Mouse (Mus musculus) heart, postnatal 0 days (tissue): ENCODE measurements around the gene Nos3. TPM values are rescaled to one million over a fixed set of nuclear protein-coding genes. Genes with fewer than 3 reads are reported as not detected.

Source experiments
- ATAC-seq: fragments of 200-750 bp; cut with Nextera tagmentation; 2 replicates; pipeline ENCODE4 v1.8.0; 2017; ENCODE audit warnings: low read depth, moderate number of reproducible peaks, moderate library complexity; ENCODE audit not compliant: insufficient read depth
- DNase-seq: peaks from one replicate; pipeline ENCODE4 v3.0.0-alpha.2; 2016; ENCODE audit warnings: low spot score
- H3K27ac ChIP-seq: fragments of 300-500 bp; sonication (generic); 2 replicates; pipeline ENCODE4 v1.5.1; 2014; ENCODE audit warnings: low read depth, mild to moderate bottlenecking
- H3K27me3 ChIP-seq: fragments of 300-500 bp; sonication (generic); 2 replicates; pipeline ENCODE4 v1.6.1; 2014; ENCODE audit warnings: low read length, mixed read lengths; ENCODE audit not compliant: control insufficient read depth, insufficient read depth
- H3K36me3 ChIP-seq: fragments of 300-500 bp; sonication (generic); replicated peaks from 2 replicates; pipeline ENCODE4 v1.6.1; 2014; ENCODE audit warnings: low read length, mixed read lengths; ENCODE audit not compliant: control insufficient read depth, insufficient read depth
- H3K4me1 ChIP-seq: fragments of 300-500 bp; sonication (generic); 2 replicates; pipeline ENCODE4 v1.6.1; 2014; ENCODE audit warnings: antibody characterized with exemption; ENCODE audit not compliant: control insufficient read depth, insufficient read depth
- H3K4me2 ChIP-seq: fragments of 300-500 bp; sonication (generic); 2 replicates; pipeline ENCODE4 v1.6.1; 2014; ENCODE audit warnings: low read depth, mild to moderate bottlenecking, low read length, moderate library complexity
- H3K4me3 ChIP-seq: fragments of 300-500 bp; sonication (generic); 2 replicates; pipeline ENCODE4 v1.5.1; 2014; ENCODE audit warnings: low read depth, low read length
- H3K9ac ChIP-seq: fragments of 300-500 bp; sonication (generic); replicated peaks from 2 replicates; pipeline ENCODE4 v1.6.1; 2014; ENCODE audit warnings: low read depth, low read length, mixed read lengths
- H3K9me3 ChIP-seq: fragments of 300-500 bp; sonication (generic); replicated peaks from 2 replicates; pipeline ENCODE4 v1.6.1; 2016; ENCODE audit warnings: low read length; ENCODE audit not compliant: control insufficient read depth
- CTCF ChIP-seq: IDR thresholded peaks from 2 replicates; pipeline ENCODE4 v1.5.1; 2016; ENCODE audit warnings: antibody characterized with exemption, control low read depth, low read depth
- EP300 ChIP-seq: IDR thresholded peaks from 2 replicates; pipeline ENCODE4 v1.6.1; 2016; ENCODE audit warnings: antibody characterized with exemption, low read depth
- WGBS: fragments of 180-500 bp; shearing (Covaris S2); extraction: QIAGEN DNeasy Blood & Tissue Kit; methylation state at CpG from one replicate; pipeline ENCODE4 v1.1.7; 2014; 5-methylcytosine and 5-hydroxymethylcytosine counted together
- polyA plus RNA-seq: library from polyadenylated mRNA; unstranded; fragments of >200 nt; fragmentation: Nextera tagmentation; extraction: Ambion mirVana; gene quantifications from 2 replicates; pipeline ENCODE4 v1.2.1, GENCODE M21; 2015
- total RNA-seq: library from RNA; depleted of rRNA; stranded (reverse); fragments of >200 nt; gene quantifications from 2 replicates; pipeline ENCODE4 v1.2.3, GENCODE M21; 2014; ENCODE audit warnings: low replicate concordance

Gene Nos3
- total and polyA plus RNA-seq, 2 experiments from 2014 or later, result 25.6 to 50.9 TPM

GRCm38 (mm10) chr5:24408651-24409050 is 44.0 kb downstream of the Nos3 start:
- Histone ChIP-seq H3K4me2 (no peak overlapping the region), H3K36me3 (peaks cover 31% of the 10 kb centered on the region), H3K4me3 (no peak overlapping the region), H3K9me3 (no peaks in the 10 kb centered on the region), H3K9ac (no peak overlapping the region), H3K27me3 (no peaks in the 10 kb centered on the region), H3K27ac (no peak overlapping the region), H3K4me1 (no peaks in the 10 kb centered on the region)
- no peak for TF ChIP-seq CTCF
- TF ChIP-seq EP300, result no peak
- DNase-seq (peak; percentile 27), ATAC-seq (peak; percentile 40; the same call in 1 of the 2 replicates)
- WGBS, result 78% methylated on average over 13 of the region's 13 CpGs

DNA sequence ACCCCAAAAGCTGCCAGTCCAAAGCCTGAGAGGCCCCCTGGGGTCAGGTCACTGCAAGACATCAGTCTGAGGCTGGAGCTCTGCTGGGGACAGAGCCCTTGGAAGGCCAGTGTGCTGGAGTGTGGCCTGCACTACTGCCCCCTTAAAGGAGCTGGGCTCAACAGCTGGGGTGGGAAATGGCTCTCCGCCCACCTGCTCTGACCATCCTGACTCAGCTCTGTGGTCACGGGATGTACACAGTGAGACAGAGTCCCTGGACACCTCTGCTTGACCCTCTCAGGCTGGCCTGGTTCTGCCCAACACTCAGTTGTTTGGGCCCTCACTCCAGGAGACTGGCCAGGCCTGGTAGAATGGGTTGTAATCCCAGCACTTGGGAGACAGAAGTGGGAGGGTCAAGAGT is 44.9 kb downstream of the Nos3 start:
- TF ChIP-seq CTCF (no peak), EP300 (no peak)
- Histone ChIP-seq H3K27me3 (no peaks in the 10 kb centered on the region), H3K4me2 (no peak overlapping the region), H3K27ac (no peak overlapping the region), H3K4me3 (no peak overlapping the region), H3K9ac (no peak overlapping the region), H3K4me1 (no peaks in the 10 kb centered on the region), H3K36me3 (peaks cover 23% of the 10 kb centered on the region), H3K9me3 (no peaks in the 10 kb centered on the region)
- 78% methylated on average over 2 of the region's 2 CpGs for WGBS
- ATAC-seq (0 out of 2 replicates have a peak, but pooled peaks have one; percentile 11), DNase-seq (no peak)

DNA sequence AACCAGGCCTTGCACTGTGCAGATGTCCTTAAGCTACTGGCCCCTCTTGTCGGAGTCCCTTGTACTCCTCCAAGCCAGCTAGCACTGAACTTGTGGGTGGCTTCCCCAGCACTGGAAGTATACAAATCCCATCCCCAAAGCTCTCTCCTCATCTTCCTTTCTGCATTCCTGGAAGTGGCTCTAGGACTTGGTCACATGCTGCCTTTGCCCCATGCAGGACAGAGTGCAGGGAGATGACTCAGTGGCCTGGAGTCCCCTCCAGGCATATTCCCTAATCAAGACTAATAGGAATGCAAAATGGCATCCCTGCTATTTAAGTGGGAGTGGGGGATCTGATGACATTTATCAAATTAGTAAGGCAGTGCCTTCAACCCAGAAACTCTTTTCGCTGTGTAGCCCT is 47.5 kb downstream of the Nos3 start:
- H3K4me3 ChIP-seq, result no peak overlapping the region
- 70% methylated on average over 2 of the region's 2 CpGs for WGBS
- H3K9me3 ChIP-seq, result no peaks in the 10 kb centered on the region
- 0 out of 2 replicates have a peak, but pooled peaks cover 5% of the 10 kb centered on the region for H3K36me3 ChIP-seq
- no peak for ATAC-seq
- no peak for DNase-seq
- H3K9ac ChIP-seq, result no peak overlapping the region
- H3K4me1 ChIP-seq, result 0 out of 2 replicates have a peak, but pooled peaks cover 3% of the 10 kb centered on the region
- no peak overlapping the region for H3K27ac ChIP-seq
- TF ChIP-seq EP300, result no peak
- TF ChIP-seq CTCF, result no peak
- no peaks in the 10 kb centered on the region for H3K27me3 ChIP-seq
- no peak overlapping the region for H3K4me2 ChIP-seq

DNA sequence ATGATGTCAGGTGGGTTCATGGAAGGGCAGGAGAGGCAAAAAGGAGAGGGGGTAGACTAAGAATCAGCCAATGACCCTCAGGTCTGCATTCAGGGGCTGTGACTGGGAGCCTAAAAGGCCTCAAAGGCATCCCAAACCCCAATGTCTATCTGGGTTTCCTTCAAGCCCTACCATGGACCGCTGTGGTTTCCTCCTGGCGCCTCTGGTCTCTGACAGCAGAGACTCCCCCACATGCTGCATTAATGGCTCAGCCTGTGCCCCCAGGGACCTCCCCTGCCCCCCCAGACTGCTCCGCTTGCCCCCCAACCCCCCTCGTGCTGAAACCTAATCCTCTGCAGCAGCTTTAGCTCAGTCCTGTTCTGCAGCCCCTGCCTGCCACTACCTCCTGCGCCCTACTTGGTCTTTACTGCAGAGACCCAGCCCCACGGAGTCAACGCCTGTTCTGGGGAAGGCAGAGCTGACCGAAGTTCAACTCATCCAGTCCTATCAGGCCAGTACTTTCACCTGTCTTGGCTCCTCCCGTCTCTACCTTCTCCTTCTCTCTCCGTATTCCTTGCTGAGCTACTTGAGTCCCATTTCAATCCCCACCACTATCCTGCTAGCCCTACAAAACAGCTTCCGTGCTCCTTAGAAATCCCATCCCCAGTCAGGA is 48.6 kb downstream of the Nos3 start, which contains the start of gene Asic3:
Gene Asic3 (plus strand): TSS at position 351 of the 652 bp plus-strand sequence.
- Histone ChIP-seq H3K36me3 (no peaks in the 10 kb centered on the region), H3K27ac (no peak within 1 kb of the TSS), H3K9me3 (no peaks in the 10 kb centered on the region), H3K4me3 (no peak within 1 kb of the TSS), H3K4me2 (no peak within 1 kb of the TSS), H3K27me3 (no peaks in the 10 kb centered on the region), H3K4me1 (0 out of 2 replicates have a peak, but pooled peaks cover 3% of the 10 kb centered on the region), H3K9ac (no peak within 1 kb of the TSS)
- 29% methylated on average over 11 of the region's 11 CpGs for WGBS
- DNase-seq, result no peak
- TF ChIP-seq CTCF (no peak), EP300 (no peak)
- no peak for ATAC-seq

DNA sequence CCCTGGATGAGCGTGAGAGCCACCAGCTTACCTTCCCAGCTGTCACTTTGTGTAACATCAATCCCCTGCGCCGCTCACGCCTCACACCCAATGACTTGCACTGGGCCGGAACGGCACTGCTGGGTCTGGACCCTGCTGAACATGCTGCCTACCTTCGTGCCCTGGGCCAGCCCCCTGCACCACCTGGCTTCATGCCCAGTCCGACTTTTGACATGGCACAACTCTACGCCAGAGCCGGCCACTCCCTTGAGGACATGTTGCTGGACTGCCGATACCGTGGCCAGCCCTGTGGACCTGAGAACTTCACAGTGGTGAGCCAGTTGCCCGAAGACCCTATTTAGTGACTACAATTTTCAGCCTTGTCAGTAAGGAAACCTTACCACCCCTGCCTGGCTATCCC is 49.3 kb downstream of the Nos3 start:
- H3K36me3 ChIP-seq, result 0 out of 2 replicates have a peak, but pooled peaks cover 6% of the 10 kb centered on the region
- H3K9me3 ChIP-seq, result no peaks in the 10 kb centered on the region
- H3K27ac ChIP-seq, result no peak overlapping the region
- H3K4me2 ChIP-seq, result no peak overlapping the region
- DNase-seq, result no peak
- no peak overlapping the region for H3K4me3 ChIP-seq
- 77% methylated on average over 13 of the region's 13 CpGs for WGBS
- H3K9ac ChIP-seq, result no peak overlapping the region
- 0 out of 2 replicates have a peak, but pooled peaks cover 3% of the 10 kb centered on the region for H3K4me1 ChIP-seq
- no peak for TF ChIP-seq EP300
- no peak for TF ChIP-seq CTCF
- ATAC-seq, result no peak
- no peaks in the 10 kb centered on the region for H3K27me3 ChIP-seq

DNA sequence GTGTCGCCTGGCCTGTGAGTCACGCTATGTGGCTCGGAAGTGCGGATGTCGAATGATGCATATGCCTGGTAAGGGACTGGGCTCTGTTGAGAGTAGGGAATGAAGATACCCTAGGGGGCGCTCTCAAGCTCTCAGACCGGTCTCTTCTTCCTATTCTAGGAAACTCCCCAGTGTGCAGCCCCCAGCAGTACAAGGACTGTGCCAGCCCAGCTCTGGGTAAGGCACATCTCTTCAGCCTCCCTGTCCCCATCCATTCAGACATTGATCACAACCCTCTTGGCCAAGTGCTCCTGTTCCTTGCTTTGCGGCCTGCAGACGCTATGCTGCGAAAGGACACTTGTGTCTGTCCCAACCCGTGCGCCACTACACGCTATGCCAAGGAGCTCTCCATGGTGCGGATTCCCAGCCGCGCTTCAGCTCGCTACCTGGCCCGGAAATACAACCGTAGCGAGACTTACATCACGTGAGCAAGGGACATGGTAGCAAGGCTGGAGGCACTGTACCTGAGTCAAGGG is 51.7 kb downstream of the Nos3 start:
- peak; percentile 44 for TF ChIP-seq CTCF
- TF ChIP-seq EP300, result no peak
- no peak overlapping the region for H3K9ac ChIP-seq
- no peaks in the 10 kb centered on the region for H3K9me3 ChIP-seq
- H3K4me2 ChIP-seq, result no peak overlapping the region
- ATAC-seq (peak; percentile 76), DNase-seq (peak; percentile 57)
- WGBS, result 2% methylated on average over 21 of the region's 21 CpGs
- no peaks in the 10 kb centered on the region for H3K27me3 ChIP-seq
- H3K4me1 ChIP-seq, result 0 out of 2 replicates have a peak, but pooled peaks cover 3% of the 10 kb centered on the region
- H3K27ac ChIP-seq, result no peak overlapping the region
- H3K4me3 ChIP-seq, result no peak overlapping the region
- H3K36me3 ChIP-seq, result peaks cover 15% of the 10 kb centered on the region; the same call in 1 of the 2 replicates
